Mouse (Mus musculus): ENCODE results near the gene Arhgef39.

- TF ChIP-seq POLR2A (IDR thresholded peaks at IDR 0.05; ENCODE audit: insufficient read depth, low read depth, low read length) (no peak), CTCF (IDR thresholded peaks at IDR 0.05; ENCODE audit: insufficient read depth, low read depth, low read length) (no peak)
Measured at GRCm38 (mm10) chr4:43519551-43519950, 20.1 kb upstream of the Arhgef39 start.

All from olfactory bulb, adult 2 months (tissue).